Mouse (Mus musculus): ENCODE measurements around the gene Wasl. TPM values are rescaled to one million over a fixed set of nuclear protein-coding genes. Genes with fewer than 3 reads are reported as not detected.

The Wasl gene
- 58.3 and 58.5 TPM in 2 replicates for polyA plus RNA-seq (2015; fragmentation: Nextera tagmentation; extraction: Ambion mirVana)

GRCm38 (mm10) chr6:24664867-24665458 is at the start of gene Wasl:
Gene Wasl, minus strand, starts transcription at chr6:24665009.
- under 1% methylated on average over 53 of the region's 63 CpGs for WGBS
- Histone ChIP-seq H3K27me3 (replicated peaks; ENCODE audit: control insufficient read depth, insufficient read depth, low read length) (no peaks in the 10 kb centered on the region), H3K4me1 (replicated peaks; ENCODE audit: control insufficient read depth, insufficient read depth, low read length) (peaks cover 12% of the 10 kb centered on the region), H3K9me3 (ENCODE audit: control insufficient read depth, low read length) (no peaks in the 10 kb centered on the region), H3K27ac (ENCODE audit: low read length) (peak within 1 kb of the TSS; percentile 97), H3K36me3 (ENCODE audit: control insufficient read depth, insufficient read depth) (no peaks in the 10 kb centered on the region), H3K4me2 (ENCODE audit: low read length) (peak within 1 kb of the TSS; percentile 70), H3K4me3 (replicated peaks; ENCODE audit: low read length) (peak within 1 kb of the TSS; percentile 85), H3K9ac (replicated peaks; ENCODE audit: low read depth, low read length) (peak within 1 kb of the TSS; percentile 93)
- ATAC-seq = peak; percentile 97

- no peak overlapping the region for H3K4me3 ChIP-seq (replicated peaks; ENCODE audit: low read length)
- ATAC-seq = no peak
- H3K27me3 ChIP-seq (replicated peaks; ENCODE audit: control insufficient read depth, insufficient read depth, low read length) = no peaks in the 10 kb centered on the region
- 78% methylated on average over 2 of the region's 2 CpGs for WGBS
- H3K9me3 ChIP-seq (ENCODE audit: control insufficient read depth, low read length) = no peaks in the 10 kb centered on the region
- no peak overlapping the region for H3K4me2 ChIP-seq (ENCODE audit: low read length)
- H3K9ac ChIP-seq (replicated peaks; ENCODE audit: low read depth, low read length) = no peak overlapping the region
- no peaks in the 10 kb centered on the region for H3K36me3 ChIP-seq (ENCODE audit: control insufficient read depth, insufficient read depth)
- no peaks in the 10 kb centered on the region for H3K4me1 ChIP-seq (replicated peaks; ENCODE audit: control insufficient read depth, insufficient read depth, low read length)
- H3K27ac ChIP-seq (ENCODE audit: low read length) = no peak overlapping the region
These were observed 42.7 kb upstream of the Wasl start for GRCm38 (mm10) chr6:24707499-24707898.

GRCm38 (mm10) chr6:24707090-24707489 is 42.3 kb upstream of the Wasl start:
- 88% methylated on average over 5 of the region's 5 CpGs for WGBS
- ATAC-seq = no peak
- Histone ChIP-seq H3K27ac (ENCODE audit: low read length) (no peak overlapping the region), H3K4me2 (ENCODE audit: low read length) (no peak overlapping the region), H3K4me3 (replicated peaks; ENCODE audit: low read length) (no peak overlapping the region), H3K9me3 (ENCODE audit: control insufficient read depth, low read length) (no peaks in the 10 kb centered on the region), H3K4me1 (replicated peaks; ENCODE audit: control insufficient read depth, insufficient read depth, low read length) (no peaks in the 10 kb centered on the region), H3K36me3 (ENCODE audit: control insufficient read depth, insufficient read depth) (no peaks in the 10 kb centered on the region), H3K27me3 (replicated peaks; ENCODE audit: control insufficient read depth, insufficient read depth, low read length) (no peaks in the 10 kb centered on the region), H3K9ac (replicated peaks; ENCODE audit: low read depth, low read length) (no peak overlapping the region)

DNA sequence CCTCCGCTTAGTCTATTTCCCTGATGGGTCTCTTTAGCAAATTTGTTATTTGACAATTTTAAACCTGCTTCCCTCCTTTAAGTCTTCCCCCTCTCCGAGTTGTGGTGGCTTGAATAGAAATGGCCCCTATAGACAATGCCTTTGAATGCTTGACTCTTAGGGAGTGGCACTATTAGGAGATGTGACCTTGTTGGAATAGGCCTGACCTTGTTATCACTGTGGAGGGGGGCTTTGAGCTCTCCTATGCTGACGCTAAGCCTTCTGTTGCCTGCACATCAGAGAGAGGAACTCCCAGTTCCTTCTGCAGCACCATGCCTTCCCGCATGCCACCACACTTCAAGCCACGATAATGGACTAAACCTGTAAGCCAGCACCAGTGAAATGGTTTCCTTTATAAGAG is 32.4 kb upstream of the Wasl start:
- H3K4me1 ChIP-seq (replicated peaks; ENCODE audit: control insufficient read depth, insufficient read depth, low read length) = no peaks in the 10 kb centered on the region
- H3K9me3 ChIP-seq (ENCODE audit: control insufficient read depth, low read length) = no peaks in the 10 kb centered on the region
- H3K4me2 ChIP-seq (ENCODE audit: low read length) = no peak overlapping the region
- H3K4me3 ChIP-seq (replicated peaks; ENCODE audit: low read length) = no peak overlapping the region
- H3K27me3 ChIP-seq (replicated peaks; ENCODE audit: control insufficient read depth, insufficient read depth, low read length) = no peaks in the 10 kb centered on the region
- H3K27ac ChIP-seq (ENCODE audit: low read length) = no peak overlapping the region
- no peaks in the 10 kb centered on the region for H3K36me3 ChIP-seq (ENCODE audit: control insufficient read depth, insufficient read depth)
- no peak for ATAC-seq
- WGBS = 91% methylated on average over 5 of the region's 5 CpGs
- no peak overlapping the region for H3K9ac ChIP-seq (replicated peaks; ENCODE audit: low read depth, low read length)

DNA sequence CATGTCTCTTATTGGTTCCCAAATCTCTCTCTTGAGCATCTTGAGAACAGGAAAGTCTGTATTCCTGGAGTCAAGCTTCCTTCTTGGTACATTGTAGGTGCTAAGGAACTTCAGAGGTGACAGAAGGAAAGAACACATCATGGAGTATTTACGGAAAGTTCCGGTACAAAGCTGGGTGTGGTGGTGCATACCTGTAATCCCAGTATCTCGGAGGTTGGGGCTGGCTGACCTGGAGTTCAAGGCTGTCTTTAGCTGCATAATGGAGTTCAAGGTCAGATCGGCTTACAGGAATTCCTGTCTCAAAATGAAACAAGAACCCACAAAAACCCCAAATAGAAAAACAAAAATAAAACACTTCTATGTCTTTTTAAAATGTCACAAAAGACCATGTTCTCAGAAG is 31.3 kb upstream of the Wasl start:
- Histone ChIP-seq H3K9ac (replicated peaks; ENCODE audit: low read depth, low read length) (no peak overlapping the region), H3K27me3 (replicated peaks; ENCODE audit: control insufficient read depth, insufficient read depth, low read length) (no peaks in the 10 kb centered on the region), H3K36me3 (ENCODE audit: control insufficient read depth, insufficient read depth) (no peaks in the 10 kb centered on the region), H3K4me2 (ENCODE audit: low read length) (no peak overlapping the region), H3K9me3 (ENCODE audit: control insufficient read depth, low read length) (no peaks in the 10 kb centered on the region), H3K4me3 (replicated peaks; ENCODE audit: low read length) (no peak overlapping the region), H3K27ac (ENCODE audit: low read length) (no peak overlapping the region), H3K4me1 (replicated peaks; ENCODE audit: control insufficient read depth, insufficient read depth, low read length) (no peaks in the 10 kb centered on the region)
- no peak for ATAC-seq
- WGBS = 90% methylated on average over 4 of the region's 4 CpGs

DNA sequence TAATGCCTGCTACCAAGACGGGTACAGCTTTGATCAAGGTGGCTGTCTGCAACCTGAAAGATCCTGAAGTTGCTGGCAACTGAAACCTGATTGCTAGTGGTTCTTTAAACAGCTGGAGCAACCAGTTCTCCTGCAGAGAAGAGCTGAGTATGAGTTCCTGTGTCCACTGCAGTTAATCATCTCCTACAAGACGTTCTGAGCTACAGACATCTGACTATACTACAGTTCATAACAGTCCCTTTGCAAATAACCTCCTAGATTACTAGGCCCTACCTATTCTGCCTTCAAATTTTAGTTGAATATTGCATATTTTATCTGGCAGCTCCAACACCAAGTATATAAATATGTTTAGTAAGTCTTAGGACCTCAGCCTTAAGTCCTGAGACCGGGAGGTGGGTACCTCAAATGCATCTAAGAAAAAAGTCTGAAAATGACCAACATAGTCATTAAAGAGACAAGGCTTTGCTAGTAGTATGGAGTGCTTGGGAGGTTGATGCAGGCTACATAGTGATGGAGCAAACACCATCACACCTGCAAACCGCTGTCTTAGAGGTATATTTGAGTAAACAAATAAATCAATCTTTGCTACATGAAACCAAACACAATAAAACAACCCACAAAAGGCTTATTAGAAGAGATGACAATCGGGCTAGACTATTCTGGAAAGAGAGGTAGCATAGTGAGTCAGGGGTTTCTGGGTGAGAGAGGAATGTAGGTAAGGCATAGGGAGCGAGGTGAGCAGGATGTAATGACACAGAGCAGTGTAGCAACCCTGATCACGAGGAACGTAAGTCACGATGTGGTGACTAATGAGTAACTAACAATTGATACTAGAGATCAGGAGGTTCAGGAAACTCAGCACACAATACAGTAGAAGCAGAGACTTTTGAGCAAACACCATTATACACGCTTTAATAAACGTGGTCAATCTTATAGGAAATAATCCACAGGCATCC is 29.9 kb upstream of the Wasl start:
- WGBS = 84% methylated on average over 11 of the region's 11 CpGs
- Histone ChIP-seq H3K9me3 (ENCODE audit: control insufficient read depth, low read length) (no peaks in the 10 kb centered on the region), H3K27ac (ENCODE audit: low read length) (no peak overlapping the region), H3K27me3 (replicated peaks; ENCODE audit: control insufficient read depth, insufficient read depth, low read length) (no peaks in the 10 kb centered on the region), H3K4me3 (replicated peaks; ENCODE audit: low read length) (no peak overlapping the region), H3K4me2 (ENCODE audit: low read length) (no peak overlapping the region), H3K36me3 (ENCODE audit: control insufficient read depth, insufficient read depth) (no peaks in the 10 kb centered on the region), H3K9ac (replicated peaks; ENCODE audit: low read depth, low read length) (no peak overlapping the region), H3K4me1 (replicated peaks; ENCODE audit: control insufficient read depth, insufficient read depth, low read length) (no peaks in the 10 kb centered on the region)
- ATAC-seq = no peak

GRCm38 (mm10) chr6:24687871-24688270 is 23.1 kb upstream of the Wasl start:
- H3K27ac ChIP-seq (ENCODE audit: low read length) = no peak overlapping the region
- H3K27me3 ChIP-seq (replicated peaks; ENCODE audit: control insufficient read depth, insufficient read depth, low read length) = no peaks in the 10 kb centered on the region
- no peaks in the 10 kb centered on the region for H3K9me3 ChIP-seq (ENCODE audit: control insufficient read depth, low read length)
- no peak overlapping the region for H3K4me3 ChIP-seq (replicated peaks; ENCODE audit: low read length)
- WGBS = 23% methylated on average over 1 of the region's 1 CpGs
- H3K4me1 ChIP-seq (replicated peaks; ENCODE audit: control insufficient read depth, insufficient read depth, low read length) = no peaks in the 10 kb centered on the region
- ATAC-seq = no peak
- H3K9ac ChIP-seq (replicated peaks; ENCODE audit: low read depth, low read length) = no peak overlapping the region
- no peaks in the 10 kb centered on the region for H3K36me3 ChIP-seq (ENCODE audit: control insufficient read depth, insufficient read depth)
- H3K4me2 ChIP-seq (ENCODE audit: low read length) = no peak overlapping the region

DNA sequence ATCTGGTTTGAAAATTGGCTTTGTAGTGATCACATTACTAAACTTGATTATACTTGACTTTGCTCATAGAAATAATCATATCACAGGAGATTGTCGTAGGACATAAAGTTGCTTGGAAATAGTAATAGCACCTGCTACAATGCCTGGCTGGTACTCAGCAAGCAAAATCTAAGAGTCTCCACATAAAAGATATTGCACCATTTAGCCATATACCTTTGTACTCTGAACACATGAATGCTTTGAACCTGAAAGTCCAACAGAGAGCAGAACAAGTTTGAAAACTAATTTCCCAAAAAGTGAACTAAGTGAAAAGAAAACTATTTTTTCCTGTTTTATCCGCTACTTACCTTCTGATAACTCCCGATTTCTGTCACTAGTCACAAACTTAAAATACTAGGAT is 18.3 kb upstream of the Wasl start:
- no peak overlapping the region for H3K4me2 ChIP-seq (ENCODE audit: low read length)
- 99% methylated on average over 3 of the region's 3 CpGs for WGBS
- H3K9me3 ChIP-seq (ENCODE audit: control insufficient read depth, low read length) = no peaks in the 10 kb centered on the region
- H3K27me3 ChIP-seq (replicated peaks; ENCODE audit: control insufficient read depth, insufficient read depth, low read length) = no peaks in the 10 kb centered on the region
- H3K4me1 ChIP-seq (replicated peaks; ENCODE audit: control insufficient read depth, insufficient read depth, low read length) = no peaks in the 10 kb centered on the region
- ATAC-seq = no peak
- H3K9ac ChIP-seq (replicated peaks; ENCODE audit: low read depth, low read length) = no peak overlapping the region
- H3K27ac ChIP-seq (ENCODE audit: low read length) = no peak overlapping the region
- no peaks in the 10 kb centered on the region for H3K36me3 ChIP-seq (ENCODE audit: control insufficient read depth, insufficient read depth)
- H3K4me3 ChIP-seq (replicated peaks; ENCODE audit: low read length) = no peak overlapping the region

GRCm38 (mm10) chr6:24667829-24668228 is 3.0 kb upstream of the Wasl start:
- peaks cover 4% of the 10 kb centered on the region; the same call in 1 of the 2 replicates for H3K4me1 ChIP-seq (replicated peaks; ENCODE audit: control insufficient read depth, insufficient read depth, low read length)
- H3K27ac ChIP-seq (ENCODE audit: low read length) = no peak overlapping the region
- H3K9me3 ChIP-seq (ENCODE audit: control insufficient read depth, low read length) = no peaks in the 10 kb centered on the region
- H3K4me2 ChIP-seq (ENCODE audit: low read length) = no peak overlapping the region
- no peak overlapping the region for H3K9ac ChIP-seq (replicated peaks; ENCODE audit: low read depth, low read length)
- ATAC-seq = no peak
- H3K36me3 ChIP-seq (ENCODE audit: control insufficient read depth, insufficient read depth) = no peaks in the 10 kb centered on the region
- WGBS = 80% methylated on average over 3 of the region's 3 CpGs
- no peaks in the 10 kb centered on the region for H3K27me3 ChIP-seq (replicated peaks; ENCODE audit: control insufficient read depth, insufficient read depth, low read length)
- no peak overlapping the region for H3K4me3 ChIP-seq (replicated peaks; ENCODE audit: low read length)

All from forebrain, embryonic 16.5 days (tissue).